Mouse (Mus musculus) layer of hippocampus, postnatal 14 days (tissue): Measurements from ENCODE around the gene Rps27. TPM values are rescaled to one million over a fixed set of nuclear protein-coding genes. Genes with fewer than 3 reads are reported as not detected.

Experiments used
- DNase-seq, 2 experiments: peaks; one replicate each; pipeline ENCODE4 v3.0.0; 2021 to 2022; ENCODE audit warnings: low spot score in 2 of 2, mixed read lengths in 1 of 2
- total RNA-seq, 2 experiments: library from RNA; stranded (reverse); gene quantifications; 2 replicates each; pipeline ENCODE4 v1.2.3; 2021

Rps27 gene
- total RNA-seq, 2 experiments from 2014 or later = 697 to 821 TPM

DNA sequence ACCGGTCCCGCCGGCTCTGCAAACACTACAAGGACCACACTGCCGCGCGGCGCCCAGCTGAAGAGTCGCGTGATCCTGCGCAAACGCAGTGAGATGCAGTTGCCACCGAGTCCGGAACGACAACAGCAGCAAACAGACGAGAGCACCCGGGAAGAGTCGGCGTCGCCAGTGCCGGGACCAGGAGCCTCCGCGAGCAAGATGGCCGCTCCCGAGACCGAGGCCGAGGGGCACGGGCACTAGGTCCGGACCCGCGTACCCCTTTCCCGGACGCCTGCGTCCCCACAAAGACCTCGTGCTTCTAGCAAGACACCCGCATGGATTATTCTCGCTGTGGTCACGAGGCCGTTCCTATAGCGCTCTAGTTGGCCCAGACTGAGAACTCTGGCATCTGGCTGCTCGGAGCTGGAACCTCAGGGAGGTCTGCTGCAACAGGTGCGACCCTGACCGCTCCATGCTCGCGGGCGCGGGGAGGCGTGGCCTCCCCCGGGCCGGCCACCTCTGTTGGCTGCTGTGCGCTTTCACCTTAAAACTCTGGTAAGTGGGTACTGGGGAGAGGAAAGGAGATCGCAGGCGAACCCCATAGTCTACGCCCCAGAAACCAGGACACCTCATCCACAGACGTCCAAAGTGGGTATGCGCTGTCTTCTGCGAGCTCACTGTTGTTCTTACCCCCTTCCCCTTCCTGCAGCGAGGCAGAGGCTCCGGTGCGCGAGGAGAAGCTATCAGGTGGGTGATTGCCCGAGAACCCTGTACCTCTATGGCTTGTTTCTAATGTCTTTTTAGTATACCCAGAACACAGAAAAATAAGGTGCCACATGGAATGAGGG, 18.3 kb upstream of the Rps27 start, which contains the start of gene Jtb:
TSS of gene Jtb (plus strand) at position 91 of the 827 bp plus-strand sequence.
- peak; percentile 91 to 97 for DNase-seq

GRCm38 (mm10) chr3:90231075-90231474, 17.6 kb upstream of the Rps27 start:
- no peak for DNase-seq

DNA sequence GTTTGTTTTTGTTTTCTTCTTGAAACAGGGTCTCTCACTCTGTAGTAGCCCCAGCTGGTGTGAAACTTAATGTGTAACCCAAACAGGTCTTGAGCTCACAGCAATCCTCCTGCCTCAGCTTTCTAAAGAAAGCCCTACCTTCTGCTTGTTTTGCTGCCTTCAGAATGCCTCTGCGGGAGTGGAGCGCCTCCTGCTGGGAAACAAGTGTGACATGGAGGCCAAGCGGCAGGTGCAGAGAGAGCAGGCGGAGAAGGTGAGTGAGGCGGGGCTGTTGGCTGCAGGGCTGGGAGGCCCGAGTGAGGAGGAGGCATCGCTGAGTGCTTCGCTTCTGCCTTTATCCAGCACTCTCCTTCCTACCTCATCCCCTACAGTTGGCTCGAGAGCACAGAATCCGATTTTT, 10.9 kb upstream of the Rps27 start:
- no peak for DNase-seq

DNA sequence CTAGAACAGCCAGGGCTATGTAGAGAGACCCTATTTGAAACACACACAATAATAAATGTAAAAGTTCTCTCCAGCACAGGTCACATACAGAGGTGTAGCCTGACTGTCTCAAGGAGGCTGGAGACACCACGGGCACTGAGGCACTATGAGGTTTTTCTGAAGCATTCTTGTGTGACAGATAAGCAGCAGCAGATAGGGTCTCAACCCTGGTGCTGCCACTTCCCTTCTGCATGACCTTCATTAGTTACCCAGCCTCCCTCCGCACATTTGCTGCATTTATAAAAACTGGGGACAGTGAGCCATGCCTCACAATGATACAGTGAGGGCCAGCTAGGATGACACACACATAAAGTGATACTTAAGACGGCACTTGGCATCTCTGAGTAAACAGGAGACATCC, 9.5 kb upstream of the Rps27 start:
- DNase-seq = no peak

GRCm38 (mm10) chr3:90222455-90222854, 9.0 kb upstream of the Rps27 start:
- no peak for DNase-seq

DNA sequence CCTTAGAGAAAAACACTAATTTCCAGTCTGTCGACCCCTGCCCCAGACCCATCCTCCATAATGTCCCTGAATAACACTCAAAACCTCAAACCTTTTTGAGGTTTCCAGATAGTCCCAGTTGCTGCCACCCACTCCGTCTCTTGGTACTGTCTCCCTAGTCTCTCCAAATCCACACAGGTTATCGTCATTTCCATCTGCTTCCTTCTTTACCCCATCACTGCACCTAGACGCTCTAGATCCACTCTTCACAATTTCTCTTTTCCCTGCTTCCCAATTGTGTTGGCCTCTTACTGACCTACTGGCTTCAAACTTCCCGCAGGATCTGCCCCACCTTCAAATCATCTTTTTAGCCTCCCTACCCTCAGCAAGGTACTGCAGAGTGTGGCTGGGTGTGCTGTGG, 7.7 kb upstream of the Rps27 start:
- DNase-seq = no peak

DNA sequence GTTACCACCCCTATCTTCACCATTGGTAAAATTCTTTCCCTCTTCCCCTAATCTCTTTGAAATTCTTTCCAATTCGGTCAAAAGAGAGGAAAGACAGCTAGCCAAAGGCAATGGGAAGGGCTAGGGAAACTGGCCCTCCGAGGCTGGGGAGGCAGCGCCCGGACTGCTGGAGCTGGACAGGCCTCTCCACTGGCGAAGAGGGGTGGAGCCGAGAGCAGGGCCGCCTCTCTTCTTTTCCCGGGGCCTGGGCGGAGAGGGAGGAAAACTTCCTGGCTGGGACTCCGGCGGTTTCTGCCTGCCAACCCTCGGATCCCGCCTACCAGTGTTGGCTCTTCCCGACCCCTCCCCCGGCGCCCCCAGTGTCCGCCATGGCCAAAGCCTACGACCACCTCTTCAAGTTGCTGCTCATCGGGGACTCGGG, 7.1 kb upstream of the Rps27 start:
- DNase-seq = peak; percentile 21 to 56

DNA sequence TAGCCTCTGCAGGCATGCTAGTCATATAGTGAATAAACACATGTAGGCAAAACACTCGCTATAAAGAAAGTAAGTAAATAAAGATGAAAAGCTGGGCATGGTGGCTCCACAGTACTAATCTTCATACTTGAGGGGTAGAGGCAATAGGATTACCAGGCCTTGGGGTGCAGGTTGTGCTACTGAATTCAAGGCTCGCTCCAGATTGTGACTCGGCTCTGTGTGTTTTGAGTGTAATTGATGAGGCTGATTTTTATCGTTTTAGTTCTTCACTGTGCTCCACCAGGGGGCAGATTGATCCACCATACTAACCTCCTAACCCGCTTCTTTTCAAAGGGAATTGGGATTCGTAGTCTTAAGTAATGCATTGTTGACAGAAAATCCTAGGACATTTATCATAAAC, 6.6 kb upstream of the Rps27 start:
- peak; percentile 36 to 74 for DNase-seq

DNA sequence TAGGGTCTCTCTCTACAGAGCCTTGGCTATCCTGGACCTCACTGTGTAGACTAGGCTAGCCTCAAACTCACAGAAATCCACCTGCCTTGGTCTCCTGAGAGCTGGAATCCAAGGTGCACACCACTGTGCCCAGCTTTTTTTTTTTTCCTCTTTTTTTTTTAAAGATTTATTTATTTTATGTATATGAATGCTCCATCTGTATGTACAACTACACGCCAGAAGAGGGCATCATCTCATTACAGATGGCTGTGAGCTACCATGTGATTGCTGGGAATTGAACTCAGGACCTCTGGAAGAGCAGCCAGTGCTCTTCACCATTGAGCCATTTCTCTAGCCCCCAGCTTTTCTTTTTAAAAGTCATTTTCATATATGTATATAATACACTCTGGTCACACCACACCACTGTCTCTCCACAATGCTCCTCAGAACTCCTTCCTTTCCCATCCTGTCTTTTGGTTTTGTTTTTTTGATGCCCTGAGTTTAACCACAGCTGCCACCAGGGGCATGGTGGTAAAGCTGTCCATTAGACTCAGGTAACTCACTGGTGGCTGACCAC, 2.5 kb upstream of the Rps27 start:
- DNase-seq = no peak

- DNase-seq = no peak
Measured at GRCm38 (mm10) chr3:90213956-90214684, 669 bp upstream of the Rps27 start.

DNA sequence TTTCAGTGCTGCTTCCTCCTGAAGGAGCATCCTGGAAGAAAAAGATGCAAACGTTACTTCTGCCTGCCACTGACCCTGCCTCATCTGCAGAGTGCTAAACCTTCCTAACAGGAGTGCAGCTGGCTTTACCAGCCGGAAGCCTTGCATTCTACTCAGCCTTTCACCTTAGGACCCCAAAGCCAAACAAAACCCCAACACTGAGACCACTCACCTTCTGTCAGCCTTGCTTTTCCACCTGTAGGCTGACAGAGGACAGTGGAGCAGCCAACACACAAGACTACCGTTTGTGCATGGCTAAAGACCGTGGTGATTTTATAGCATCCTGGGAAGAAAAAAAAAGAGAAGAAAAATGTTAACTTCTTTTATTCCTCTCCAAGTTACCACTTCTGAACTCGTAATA, 728 bp downstream of the Rps27 start:
- DNase-seq = no peak

GRCm38 (mm10) chr3:90211475-90212398, 1.7 kb downstream of the Rps27 start:
- no peak for DNase-seq

DNA sequence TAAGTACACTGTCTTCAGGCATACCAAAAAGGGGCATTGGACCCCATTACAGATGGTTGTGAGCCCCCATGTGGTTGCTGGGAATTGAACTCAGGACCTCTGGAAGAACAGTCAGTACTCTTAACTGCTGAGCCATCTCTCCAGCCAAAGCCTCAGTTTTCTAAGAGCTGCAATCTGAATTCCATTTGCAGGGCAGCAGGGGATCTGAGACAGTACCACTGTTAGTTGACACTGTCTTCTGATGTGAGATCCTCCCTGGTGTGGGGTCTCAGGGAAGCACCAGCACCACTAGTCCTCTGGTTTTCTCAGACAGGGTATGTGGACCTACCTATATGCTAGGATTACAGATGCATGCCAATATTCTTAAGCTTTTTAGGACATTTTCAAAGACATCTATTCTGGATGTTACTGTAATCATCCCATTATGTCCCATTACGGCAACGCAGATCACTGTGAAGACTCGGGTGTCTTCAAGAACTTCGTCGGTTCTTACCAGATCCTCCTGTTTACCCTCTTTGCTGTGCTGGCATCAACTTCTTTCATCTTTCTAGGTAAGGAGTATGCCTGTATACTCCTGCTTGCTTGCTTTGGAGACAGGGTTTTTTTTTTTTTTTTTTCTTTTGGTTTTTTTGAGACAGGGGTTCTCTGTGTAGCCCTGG, 3.4 kb downstream of the Rps27 start:
- DNase-seq = no peak

DNA sequence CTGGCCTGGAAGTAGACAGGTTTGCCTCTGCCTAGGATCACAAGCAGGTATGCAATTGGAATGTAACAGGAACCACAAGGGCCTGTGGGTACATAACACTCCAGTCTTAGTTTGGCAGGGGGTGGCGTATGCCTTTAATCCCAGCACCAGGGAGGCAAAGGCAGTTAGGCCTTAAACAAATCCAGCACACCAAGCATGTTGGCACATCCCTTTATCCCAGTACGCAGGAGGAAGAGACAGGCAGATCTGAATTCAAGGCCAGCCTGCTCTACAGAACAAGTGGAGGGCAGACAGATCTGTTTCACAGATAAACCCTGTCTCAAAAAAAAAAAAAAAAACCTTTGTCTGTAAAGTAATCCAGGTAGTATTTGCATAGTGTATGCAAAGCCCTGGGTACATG, 4.8 kb downstream of the Rps27 start:
- no peak for DNase-seq

DNA sequence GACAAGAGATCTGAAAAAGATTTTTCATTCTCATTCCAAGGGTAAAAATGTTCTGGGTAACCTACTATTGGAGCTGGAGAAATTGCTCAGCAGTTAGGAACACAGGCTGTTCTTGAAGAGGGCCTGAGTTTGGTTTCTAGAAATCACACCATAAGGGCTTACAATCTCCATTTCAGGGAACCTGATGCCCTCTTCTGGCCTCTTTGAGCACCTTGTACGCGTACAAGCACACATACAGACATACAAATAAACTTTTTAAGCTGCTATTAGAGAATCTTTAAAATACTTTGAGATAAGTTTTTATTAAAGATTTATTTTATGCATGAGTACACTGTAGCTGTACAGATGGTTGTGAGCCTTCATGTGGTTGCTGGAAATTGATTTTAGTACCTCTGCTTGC, 8.9 kb downstream of the Rps27 start:
- no peak for DNase-seq

DNA sequence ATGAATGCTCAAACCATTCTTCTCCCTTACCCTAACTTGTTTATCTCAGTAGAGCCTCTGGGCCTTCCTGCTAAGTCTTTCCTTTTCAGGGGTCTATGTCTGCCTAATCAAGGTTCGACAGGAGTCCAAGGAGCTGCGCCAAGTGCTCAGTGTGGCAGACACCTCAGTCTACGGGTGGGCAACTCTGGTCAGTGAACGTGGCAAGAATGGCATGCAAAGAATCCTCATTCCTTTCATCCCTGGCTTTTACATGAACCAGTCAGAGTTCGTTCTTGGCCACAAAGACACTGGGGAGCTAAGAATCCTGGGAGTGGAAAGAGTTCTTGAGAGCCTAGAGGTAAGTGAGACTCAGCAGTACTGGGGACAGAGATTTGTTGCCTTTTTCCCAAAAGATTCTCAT, 9.8 kb downstream of the Rps27 start:
- no peak for DNase-seq

DNA sequence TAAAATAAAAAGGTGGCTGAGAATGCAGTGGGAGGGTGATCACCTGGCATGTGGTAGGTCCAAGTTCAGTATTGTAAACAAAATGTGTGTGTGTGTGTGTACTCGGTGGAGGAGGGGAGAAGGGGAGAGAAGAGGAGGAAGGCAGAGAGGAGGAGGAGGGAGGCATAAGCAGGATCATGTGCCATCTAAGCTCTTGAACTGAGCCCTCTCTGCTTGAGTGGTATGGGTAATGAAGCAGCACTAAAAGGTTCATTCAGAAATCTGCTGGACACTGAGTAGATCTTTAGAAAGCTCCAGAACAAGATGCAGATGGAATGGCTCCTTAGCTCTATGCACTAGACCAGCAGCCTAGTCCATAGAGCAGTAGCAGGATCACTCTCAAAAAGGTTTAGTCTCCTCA, 10.6 kb downstream of the Rps27 start:
- no peak for DNase-seq

DNA sequence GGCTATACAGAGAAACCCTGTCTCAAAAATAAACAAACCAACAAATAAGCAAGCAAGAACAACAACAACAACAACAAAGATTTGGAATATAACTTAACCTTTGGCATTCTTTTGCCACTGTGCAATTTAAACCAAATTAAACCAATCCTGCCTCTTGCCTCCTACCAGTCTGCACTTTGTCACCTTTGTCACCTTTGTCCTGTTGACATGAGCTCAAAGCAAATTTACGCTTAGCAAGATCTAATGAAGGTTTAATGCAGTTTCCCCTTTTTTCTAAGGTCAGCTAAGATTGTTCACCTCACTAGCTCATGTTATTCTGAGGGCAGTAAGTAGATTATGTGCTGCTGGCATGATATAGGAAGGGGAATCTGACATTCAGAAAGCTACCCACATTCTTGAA, 15.9 kb downstream of the Rps27 start:
- DNase-seq = no peak

GRCm38 (mm10) chr3:90195644-90196043, 17.8 kb downstream of the Rps27 start:
- DNase-seq = no peak

GRCm38 (mm10) chr3:90194759-90195158, 18.7 kb downstream of the Rps27 start:
- DNase-seq = no peak
